Mouse (Mus musculus): ENCODE results near the gene Btg4. TPM values are rescaled to one million over a fixed set of nuclear protein-coding genes. Genes with fewer than 3 reads are reported as not detected.

The Btg4 gene
- total and polyA plus RNA-seq, 3 experiments = not detected

- Histone ChIP-seq H3K79me2 (ENCODE audit: control insufficient read depth, insufficient read depth, low read length, poor library complexity) (no peaks in the 10 kb centered on the region), H3K9me3 (replicated peaks; ENCODE audit: insufficient read depth, low read length) (no peaks in the 10 kb centered on the region), H3K4me1 (ENCODE audit: control insufficient read depth in 1 of 2, insufficient read depth in 2 of 2, low read length in 2 of 2) (no peaks in the 10 kb centered on the region), H3K9ac (ENCODE audit: control insufficient read depth, low read depth, low read length, poor library complexity, severe bottlenecking) (no peak overlapping the region), H3K27me3 (ENCODE audit: control insufficient read depth in 1 of 2, insufficient read depth in 2 of 2, low read length in 2 of 2) (peaks cover 12 to 17% of the 10 kb centered on the region in 2 experiments), H3K27ac (ENCODE audit: control insufficient read depth, low read depth, low read length) (no peak overlapping the region), H3K36me3 (ENCODE audit: control insufficient read depth in 1 of 2, insufficient read depth in 2 of 2, low read length in 2 of 2) (no peaks in the 10 kb centered on the region), H3K4me3 (ENCODE audit: control insufficient read depth in 1 of 2, insufficient read depth in 1 of 2, low read depth in 2 of 2, low read length in 2 of 2) (no peak overlapping the region)
- TF ChIP-seq MAX (IDR thresholded peaks at IDR 0.05; ENCODE audit: low read length) (no peak), POLR2A (IDR thresholded peaks at IDR 0.05; ENCODE audit: control insufficient read depth in 1 of 2, insufficient read depth in 1 of 2, low read depth in 1 of 2, low read length in 2 of 2, poor library complexity in 1 of 2) (no peak), MEF2A (IDR thresholded peaks at IDR 0.05; ENCODE audit: extremely low read depth, insufficient replicate concordance, low read depth, low read length, poor library complexity, severe bottlenecking) (no peak), NRF1 (IDR thresholded peaks at IDR 0.05; ENCODE audit: insufficient read depth, low read depth, low read length, poor library complexity, severe bottlenecking) (no peak), POLR2AphosphoS2 (IDR thresholded peaks at IDR 0.05; ENCODE audit: low read length) (no peak), SMC3 (IDR thresholded peaks at IDR 0.05; ENCODE audit: low read depth, low read length) (peak; percentile 90), MYC (IDR thresholded peaks at IDR 0.05; ENCODE audit: low read depth, low read length) (no peak), RCOR1 (IDR thresholded peaks at IDR 0.05; ENCODE audit: low read depth, low read length) (no peak), SIN3A (IDR thresholded peaks at IDR 0.05; ENCODE audit: low read length) (no peak), JUND (IDR thresholded peaks at IDR 0.05; ENCODE audit: low read depth, low read length) (no peak), TBP (IDR thresholded peaks at IDR 0.05; ENCODE audit: low read depth, low read length) (no peak), KAT2A (conservative IDR thresholded peaks at IDR 0.05; ENCODE audit: low read depth, low read length) (no peak), ZC3H11A (IDR thresholded peaks at IDR 0.05; ENCODE audit: low read depth, low read length) (peak; percentile 79), ETS1 (IDR thresholded peaks at IDR 0.05; ENCODE audit: low read depth, low read length) (no peak), CHD1 (IDR thresholded peaks at IDR 0.05; ENCODE audit: low read depth, low read length) (no peak), ZKSCAN1 (IDR thresholded peaks at IDR 0.05; ENCODE audit: low read depth, low read length) (no peak), MYB (IDR thresholded peaks at IDR 0.05; ENCODE audit: low read depth, low read length) (no peak), ZMIZ1 (IDR thresholded peaks at IDR 0.05; ENCODE audit: low read depth, low read length) (no peak), BHLHE40 (IDR thresholded peaks at IDR 0.05; ENCODE audit: borderline replicate concordance, low read depth, low read length) (no peak), ZNF384 (IDR thresholded peaks at IDR 0.05; ENCODE audit: low read depth, low read length) (no peak), HCFC1 (IDR thresholded peaks at IDR 0.05; ENCODE audit: low read depth, low read length) (no peak), EP300 (IDR thresholded peaks at IDR 0.05; ENCODE audit: low read depth in 1 of 2, low read length in 2 of 2) (no peak), CTCF (IDR thresholded peaks at IDR 0.05 in 2 of 3, conservative IDR thresholded peaks at IDR 0.05 in 1 of 3; ENCODE audit: control insufficient read depth in 1 of 3, insufficient read depth in 1 of 3, low read depth in 2 of 3, low read length in 3 of 3, poor library complexity in 1 of 3, severe bottlenecking in 1 of 3) (peak; percentile 77 to 97 (median 91)), MXI1 (IDR thresholded peaks at IDR 0.05; ENCODE audit: low read depth, low read length) (no peak), GATA1 (IDR thresholded peaks at IDR 0.05; ENCODE audit: low read depth, low read length) (no peak), CHD2 (IDR thresholded peaks at IDR 0.05; ENCODE audit: low read length) (no peak), USF1 (IDR thresholded peaks at IDR 0.05; ENCODE audit: low read depth, low read length) (no peak), MAZ (IDR thresholded peaks at IDR 0.05; ENCODE audit: low read depth, low read length) (no peak), POLR2AphosphoS5 (IDR thresholded peaks at IDR 0.05; ENCODE audit: borderline replicate concordance, low read depth, low read length) (no peak), USF2 (IDR thresholded peaks at IDR 0.05; ENCODE audit: borderline replicate concordance in 1 of 2, insufficient read depth in 1 of 2, low read depth in 1 of 2, low read length in 2 of 2) (no peak), RAD21 (IDR thresholded peaks at IDR 0.05; ENCODE audit: low read depth, low read length) (peak; percentile 93), ELF1 (IDR thresholded peaks at IDR 0.05; ENCODE audit: low read depth, low read length) (no peak), TCF12 (IDR thresholded peaks at IDR 0.05; ENCODE audit: low read depth, low read length) (no peak), TAL1 (IDR thresholded peaks at IDR 0.05; ENCODE audit: low read length) (no peak), UBTF (IDR thresholded peaks at IDR 0.05; ENCODE audit: borderline replicate concordance, insufficient read depth, low read depth, low read length) (no peak)
- peak; percentile 74 for DNase-seq (ENCODE audit: low read depth, low spot score)
Measured at GRCm38 (mm10) chr9:51161771-51162388, 101.2 kb downstream of the Btg4 start.

Data from MEL (cell line).